Mouse (Mus musculus): Measurements from ENCODE around the gene Itgb5.

- TF ChIP-seq CTCF (IDR thresholded peaks at IDR 0.05; ENCODE audit: extremely low read depth, insufficient read depth, low read length): 0 out of 2 replicates have a peak, but pooled peaks have one; percentile 24
- no peak for TF ChIP-seq POLR2A (IDR thresholded peaks at IDR 0.05; ENCODE audit: extremely low read depth, insufficient read depth, low read length)
These were observed 30.7 kb downstream of the Itgb5 start for GRCm38 (mm10) chr16:33859988-33860700.
